Mouse (Mus musculus) liver, embryonic 14.5 days (tissue): ENCODE data around the gene Chd4.

Source experiments
- CTCF ChIP-seq: IDR thresholded peaks from 2 replicates; pipeline ENCODE4 v1.5.1; 2016; ENCODE audit warnings: antibody characterized with exemption, low read depth, control low read depth
- EP300 ChIP-seq: IDR thresholded peaks from 2 replicates; pipeline ENCODE4 v1.6.1; 2016; ENCODE audit warnings: antibody characterized with exemption, low read depth

GRCm38 (mm10) chr6:125049678-125050077 lies 46.1 kb upstream of the Chd4 start, which contains the start of gene Acrbp:
- TF ChIP-seq CTCF (no peak), EP300 (no peak)
